Mouse (Mus musculus) midbrain, postnatal 0 days (tissue): Measurements from ENCODE around the gene Ddx4. TPM values are rescaled to one million over a fixed set of nuclear protein-coding genes. Genes with fewer than 3 reads are reported as not detected.

Experiments used
- ATAC-seq: fragments of 200-750 bp; cut with Nextera tagmentation; 2 replicates; pipeline ENCODE4 v1.8.0; 2017; ENCODE audit warnings: moderate number of reproducible peaks, mild to moderate bottlenecking, moderate TSS enrichment, moderate library complexity; ENCODE audit not compliant: low FRiP score
- DNase-seq: peaks from one replicate; pipeline ENCODE4 v3.0.0-alpha.2; 2015; ENCODE audit warnings: low spot score
- H3K27ac ChIP-seq: fragments of 300-500 bp; sonication (generic); 2 replicates; pipeline ENCODE4 v1.5.1; 2014; ENCODE audit warnings: low read depth, mild to moderate bottlenecking, low read length, mixed read lengths
- H3K27me3 ChIP-seq: fragments of 300-500 bp; sonication (generic); 2 replicates; pipeline ENCODE4 v1.6.1; 2014; ENCODE audit warnings: low read length, control low read depth, mixed read lengths; ENCODE audit not compliant: insufficient read depth
- H3K36me3 ChIP-seq: fragments of 300-500 bp; sonication (generic); 2 replicates; pipeline ENCODE4 v1.6.1; 2014; ENCODE audit warnings: low read length, control low read depth, mixed read lengths; ENCODE audit not compliant: insufficient read depth
- H3K4me1 ChIP-seq: fragments of 300-500 bp; sonication (generic); 2 replicates; pipeline ENCODE4 v1.6.1; 2014; ENCODE audit warnings: mild to moderate bottlenecking, control low read depth, antibody characterized with exemption, low read length, mixed read lengths; ENCODE audit not compliant: insufficient read depth
- H3K4me2 ChIP-seq: fragments of 300-500 bp; sonication (generic); 2 replicates; pipeline ENCODE4 v1.6.1; 2014; ENCODE audit warnings: low read depth, mild to moderate bottlenecking, low read length, mixed read lengths; ENCODE audit not compliant: poor library complexity, severe bottlenecking
- H3K4me3 ChIP-seq: fragments of 300-500 bp; sonication (generic); 2 replicates; pipeline ENCODE4 v1.5.1; 2014; ENCODE audit warnings: low read depth, mild to moderate bottlenecking, low read length, moderate library complexity
- H3K9ac ChIP-seq: fragments of 300-500 bp; sonication (generic); replicated peaks from 2 replicates; pipeline ENCODE4 v1.6.1; 2014; ENCODE audit warnings: mild to moderate bottlenecking, low read length, moderate library complexity, mixed read lengths; ENCODE audit not compliant: poor library complexity, severe bottlenecking
- H3K9me3 ChIP-seq: fragments of 300-500 bp; sonication (generic); 2 replicates; pipeline ENCODE4 v1.6.1; 2016; ENCODE audit warnings: low read length, control low read depth
- CTCF ChIP-seq: IDR thresholded peaks from 2 replicates; pipeline ENCODE4 v1.5.1; 2016; ENCODE audit warnings: antibody characterized with exemption, mild to moderate bottlenecking
- WGBS: fragments of 180-500 bp; shearing (Covaris S2); extraction: QIAGEN DNeasy Blood & Tissue Kit; methylation state at CpG from one replicate; pipeline ENCODE4 v1.1.7; 2014; 5-methylcytosine and 5-hydroxymethylcytosine counted together
- polyA plus RNA-seq: library from polyadenylated mRNA; unstranded; fragments of >200 nt; fragmentation: Nextera tagmentation; extraction: Ambion mirVana; gene quantifications from 2 replicates; pipeline ENCODE4 v1.2.1, GENCODE M21; 2015
- total RNA-seq: library from RNA; depleted of rRNA; stranded (reverse); fragments of >200 nt; gene quantifications from 2 replicates; pipeline ENCODE4 v1.2.3, GENCODE M21; 2014; rRNA removed

Ddx4 gene
- 0.11 and 0.33 TPM in 2 replicates for total RNA-seq
- polyA plus RNA-seq: 0.23 and 0.59 TPM in 2 replicates

GRCm38 (mm10) chr13:112652205-112652604 is at the start of gene Ddx4:
TSS of gene Ddx4 (minus strand) at chr13:112652475.
- ATAC-seq (no peak), DNase-seq (no peak)
- H3K9ac ChIP-seq: no peak within 1 kb of the TSS
- no peak for TF ChIP-seq CTCF
- H3K4me2 ChIP-seq: no peak within 1 kb of the TSS
- H3K9me3 ChIP-seq: peaks cover 11% of the 10 kb centered on the region; the same call in 1 of the 2 replicates
- no peaks in the 10 kb centered on the region for H3K4me1 ChIP-seq
- no peaks in the 10 kb centered on the region for H3K36me3 ChIP-seq
- no peak within 1 kb of the TSS for H3K27ac ChIP-seq
- H3K27me3 ChIP-seq: no peaks in the 10 kb centered on the region
- 78% methylated on average over 42 of the region's 45 CpGs for WGBS
- H3K4me3 ChIP-seq: no peak within 1 kb of the TSS

- no peak for TF ChIP-seq CTCF
Measured at GRCm38 (mm10) chr13:112701256-112701655, 49.0 kb upstream of the Ddx4 start.

GRCm38 (mm10) chr13:112695526-112696240 is 43.4 kb upstream of the Ddx4 start:
- Histone ChIP-seq H3K4me2 (no peak overlapping the region), H3K36me3 (peaks cover 3% of the 10 kb centered on the region; the same call in 1 of the 2 replicates), H3K4me1 (no peaks in the 10 kb centered on the region), H3K27ac (no peak overlapping the region), H3K4me3 (no peak overlapping the region), H3K27me3 (no peaks in the 10 kb centered on the region), H3K9ac (no peak overlapping the region), H3K9me3 (no peaks in the 10 kb centered on the region)
- ATAC-seq: no peak
- DNase-seq: peak; percentile 28
- no peak for TF ChIP-seq CTCF
- 95% methylated on average over 8 of the region's 8 CpGs for WGBS

More at GRCm38 (mm10) chr13:112701256-112701655, 49.0 kb upstream of the Ddx4 start:
- DNase-seq (no peak), ATAC-seq (no peak)
- WGBS: 88% methylated on average over 8 of the region's 8 CpGs
- no peak overlapping the region for H3K9ac ChIP-seq
- no peaks in the 10 kb centered on the region for H3K9me3 ChIP-seq
- no peak overlapping the region for H3K27ac ChIP-seq
- H3K4me2 ChIP-seq: no peak overlapping the region
- H3K4me1 ChIP-seq: no peaks in the 10 kb centered on the region
- no peaks in the 10 kb centered on the region for H3K27me3 ChIP-seq
- no peak overlapping the region for H3K4me3 ChIP-seq
- 0 out of 2 replicates have a peak, but pooled peaks cover 3% of the 10 kb centered on the region for H3K36me3 ChIP-seq

- ATAC-seq: no peak
- TF ChIP-seq CTCF: no peak
- WGBS: 95% methylated on average over 10 of the region's 10 CpGs
Measured at GRCm38 (mm10) chr13:112692870-112693553, 40.7 kb upstream of the Ddx4 start.

GRCm38 (mm10) chr13:112686155-112686554 is 33.9 kb upstream of the Ddx4 start:
- Histone ChIP-seq H3K27ac (no peak overlapping the region), H3K4me1 (no peaks in the 10 kb centered on the region), H3K4me2 (no peak overlapping the region), H3K9ac (no peak overlapping the region), H3K9me3 (no peaks in the 10 kb centered on the region), H3K4me3 (no peak overlapping the region), H3K36me3 (peaks cover 2% of the 10 kb centered on the region; the same call in 1 of the 2 replicates), H3K27me3 (no peaks in the 10 kb centered on the region)
- ATAC-seq (no peak), DNase-seq (no peak)
- WGBS: 78% methylated on average over 2 of the region's 2 CpGs
- no peak for TF ChIP-seq CTCF

More at GRCm38 (mm10) chr13:112692870-112693553, 40.7 kb upstream of the Ddx4 start:
- H3K27me3 ChIP-seq: no peaks in the 10 kb centered on the region
- no peaks in the 10 kb centered on the region for H3K4me1 ChIP-seq
- H3K9me3 ChIP-seq: no peaks in the 10 kb centered on the region
- H3K27ac ChIP-seq: no peak overlapping the region
- H3K9ac ChIP-seq: no peak overlapping the region
- H3K4me3 ChIP-seq: no peak overlapping the region
- H3K36me3 ChIP-seq: no peaks in the 10 kb centered on the region; the same call in 1 of the 2 replicates
- no peak for DNase-seq
- no peak overlapping the region for H3K4me2 ChIP-seq

- no peak for ATAC-seq
Measured at GRCm38 (mm10) chr13:112683970-112684369, 31.7 kb upstream of the Ddx4 start.

More at GRCm38 (mm10) chr13:112683970-112684369, 31.7 kb upstream of the Ddx4 start:
- H3K27me3 ChIP-seq: no peaks in the 10 kb centered on the region
- H3K9me3 ChIP-seq: no peaks in the 10 kb centered on the region
- H3K36me3 ChIP-seq: peaks cover 2% of the 10 kb centered on the region; the same call in 1 of the 2 replicates
- H3K27ac ChIP-seq: no peak overlapping the region
- 82% methylated on average over 6 of the region's 6 CpGs for WGBS
- TF ChIP-seq CTCF: no peak
- H3K9ac ChIP-seq: no peak overlapping the region
- DNase-seq: no peak
- no peaks in the 10 kb centered on the region for H3K4me1 ChIP-seq
- no peak overlapping the region for H3K4me3 ChIP-seq
- no peak overlapping the region for H3K4me2 ChIP-seq
